Comparison of ENCODE assay signal across 11 mouse cellular contexts in the genomic region with DNA sequence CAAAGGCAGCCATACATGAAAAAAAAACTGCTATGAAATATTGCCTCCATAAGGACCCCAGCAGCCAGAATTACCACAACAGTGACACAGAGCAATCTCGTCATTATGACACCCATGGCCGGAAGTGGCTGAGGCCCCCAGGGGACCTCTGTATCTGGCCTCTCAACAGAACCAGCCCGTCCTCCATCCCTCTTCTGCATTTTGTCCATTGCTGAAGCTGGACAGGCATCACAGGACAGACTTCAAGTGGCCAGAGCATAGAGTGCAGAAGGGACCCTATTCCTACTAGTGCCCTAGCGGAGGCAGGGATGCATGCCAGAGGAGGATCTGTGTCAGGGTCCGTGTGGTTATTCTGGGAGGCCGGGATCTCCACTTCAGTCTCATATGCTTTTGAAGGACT. TPM values are rescaled to one million over a fixed set of nuclear protein-coding genes. Genes with fewer than 3 reads are reported as not detected.
DNase-seq lines count a peak whose midpoint lies in the region; ATAC-seq and TF ChIP-seq lines count a peak whose summit lies in the region.
"Had no signal": no experiment of that assay in that cellular context is flagged by ENCODE, and none has a peak within 500 bp of the region (broad histone marks: within the 10 kb centered on the region; RNA-seq: fewer than 3 reads in every experiment).

No protein-coding gene starts in this region.

- H3K9ac ChIP-seq in heart, postnatal 0 days (replicated peaks; ENCODE audit: low read depth, low read length) = no peak overlapping the region
- no peak overlapping the region for H3K9ac ChIP-seq in heart, adult 2 months (ENCODE audit: low read depth, low read length)
- H3K9ac ChIP-seq in lung, embryonic 16.5 days (ENCODE audit: low read length) = no peak overlapping the region
- no peak overlapping the region for H3K9ac ChIP-seq in lung, postnatal 0 days (replicated peaks; ENCODE audit: low read depth)
- no peak overlapping the region for H3K9ac ChIP-seq in intestine, postnatal 0 days (ENCODE audit: low read depth, low read length)

- no peaks in the 10 kb centered on the region for H3K4me1 ChIP-seq in heart, postnatal 0 days (ENCODE audit: control insufficient read depth, insufficient read depth)
- peaks cover 1% of the 10 kb centered on the region; the same call in 1 of the 2 replicates for H3K4me1 ChIP-seq in heart, adult 2 months (ENCODE audit: control insufficient read depth, insufficient read depth, low read length)
- H3K4me1 ChIP-seq in lung, embryonic 16.5 days (replicated peaks; ENCODE audit: control insufficient read depth, insufficient read depth, low read length) = no peaks in the 10 kb centered on the region
- H3K4me1 ChIP-seq in lung, postnatal 0 days (ENCODE audit: insufficient read depth, low read depth, low read length) = no peaks in the 10 kb centered on the region
- no peaks in the 10 kb centered on the region for H3K4me1 ChIP-seq in intestine, postnatal 0 days (replicated peaks; ENCODE audit: control insufficient read depth, insufficient read depth, low read length)

- no peak for DNase-seq in heart, postnatal 0 days (ENCODE audit: low spot score)
- no peak for DNase-seq in heart, adult 2 months
- DNase-seq in lung, postnatal 0 days (ENCODE audit: low spot score) = no peak
- DNase-seq in frontal cortex, postnatal 14 days (ENCODE audit: low spot score in 2 of 2) = no peak
- no peak for DNase-seq in cerebellum, postnatal 10 days

- TF ChIP-seq POLR2A in heart, adult 2 months (IDR thresholded peaks at IDR 0.05; ENCODE audit: insufficient read depth, low read depth, low read length) = no peak

- no peaks in the 10 kb centered on the region for H3K36me3 ChIP-seq in heart, postnatal 0 days (replicated peaks; ENCODE audit: control insufficient read depth, insufficient read depth, low read length)
- H3K36me3 ChIP-seq in heart, adult 2 months (ENCODE audit: control insufficient read depth, insufficient read depth, low read length) = no peaks in the 10 kb centered on the region
- H3K36me3 ChIP-seq in lung, embryonic 16.5 days (ENCODE audit: control insufficient read depth, insufficient read depth, low read length) = no peaks in the 10 kb centered on the region
- H3K36me3 ChIP-seq in lung, postnatal 0 days (ENCODE audit: insufficient read depth, low read length) = no peaks in the 10 kb centered on the region
- no peaks in the 10 kb centered on the region for H3K36me3 ChIP-seq in intestine, postnatal 0 days (ENCODE audit: control insufficient read depth, insufficient read depth)

- H3K4me3 ChIP-seq in heart, postnatal 0 days (ENCODE audit: low read depth, low read length) = no peak overlapping the region
- H3K4me3 ChIP-seq in heart, adult 2 months = no peak overlapping the region
- no peak overlapping the region for H3K4me3 ChIP-seq in lung, embryonic 16.5 days (ENCODE audit: low read length)
- H3K4me3 ChIP-seq in lung, postnatal 0 days (ENCODE audit: low read depth, low read length) = no peak overlapping the region
- H3K4me3 ChIP-seq in intestine, postnatal 0 days (ENCODE audit: low read depth, low read length) = no peak overlapping the region

- no peak for TF ChIP-seq EP300 in heart, postnatal 0 days (IDR thresholded peaks at IDR 0.05; ENCODE audit: low read depth)
- no peak for TF ChIP-seq EP300 in heart, adult 2 months (IDR thresholded peaks at IDR 0.05; ENCODE audit: insufficient read depth, low read depth, low read length)
- no peak for TF ChIP-seq EP300 in lung, postnatal 0 days (IDR thresholded peaks at IDR 0.05)

- H3K27ac ChIP-seq in heart, postnatal 0 days (ENCODE audit: low read depth) = no peak overlapping the region
- H3K27ac ChIP-seq in heart, adult 2 months = no peak overlapping the region
- no peak overlapping the region for H3K27ac ChIP-seq in lung, embryonic 16.5 days (ENCODE audit: low read length)
- no peak overlapping the region for H3K27ac ChIP-seq in lung, postnatal 0 days (ENCODE audit: low read length)
- H3K27ac ChIP-seq in intestine, postnatal 0 days (ENCODE audit: low read depth, low read length) = no peak overlapping the region

- H3K79me2 ChIP-seq in heart, adult 2 months (replicated peaks; ENCODE audit: control insufficient read depth, insufficient read depth, low read length) = no peaks in the 10 kb centered on the region

- peaks cover 67% of the 10 kb centered on the region for H3K27me3 ChIP-seq in heart, postnatal 0 days (ENCODE audit: control insufficient read depth, insufficient read depth, low read length)
- no peaks in the 10 kb centered on the region for H3K27me3 ChIP-seq in heart, adult 2 months (ENCODE audit: control insufficient read depth, insufficient read depth, low read length)
- H3K27me3 ChIP-seq in lung, embryonic 16.5 days (ENCODE audit: control insufficient read depth, insufficient read depth, low read depth, low read length) = peaks cover 23% of the 10 kb centered on the region
- peaks cover 14% of the 10 kb centered on the region; the same call in 1 of the 2 replicates for H3K27me3 ChIP-seq in lung, postnatal 0 days (replicated peaks; ENCODE audit: insufficient read depth, low read length)
- peaks cover 7% of the 10 kb centered on the region; the same call in 1 of the 2 replicates for H3K27me3 ChIP-seq in intestine, postnatal 0 days (replicated peaks; ENCODE audit: control insufficient read depth, insufficient read depth, low read length)

- peak; percentile 10; the same call in 1 of the 2 replicates for ATAC-seq in heart, postnatal 0 days (ENCODE audit: insufficient read depth, low read depth)
- peak; percentile 18; the same call in 1 of the 2 replicates for ATAC-seq in lung, embryonic 16.5 days (ENCODE audit: low read depth)
- no peak for ATAC-seq in lung, postnatal 0 days
- 0 out of 2 replicates have a peak, but pooled peaks have one; percentile 12 for ATAC-seq in common myeloid progenitor, adult 5-6 weeks (replicated peaks; ENCODE audit: low read depth, poor library complexity, severe bottlenecking)
- ATAC-seq in intestine, postnatal 0 days = no peak

- no peak overlapping the region for H3K4me2 ChIP-seq in heart, postnatal 0 days (ENCODE audit: low read depth, low read length)
- H3K4me2 ChIP-seq in lung, embryonic 16.5 days (ENCODE audit: low read depth, low read length) = no peak overlapping the region
- no peak overlapping the region for H3K4me2 ChIP-seq in lung, postnatal 0 days (replicated peaks; ENCODE audit: low read depth, low read length)
- H3K4me2 ChIP-seq in intestine, postnatal 0 days (replicated peaks; ENCODE audit: low read depth) = 0 out of 2 replicates have a peak overlapping the region, but pooled peaks have one; percentile 4

- intact Hi-C loops in heart, adult 2 months (cut with DNase I) = loop anchor here (1.0 to 5.0 kb wide), 3 partner anchors 21 to 59 kb away; a partner anchor contains a TSS

- TF ChIP-seq CTCF in heart, postnatal 0 days (IDR thresholded peaks at IDR 0.05; ENCODE audit: low read depth) = no peak
- TF ChIP-seq CTCF in heart, adult 2 months (IDR thresholded peaks at IDR 0.05) = no peak
- TF ChIP-seq CTCF in lung, postnatal 0 days (IDR thresholded peaks at IDR 0.05) = no peak
- TF ChIP-seq CTCF in intestine, postnatal 0 days (IDR thresholded peaks at IDR 0.05; ENCODE audit: low read depth) = no peak

- WGBS in heart, postnatal 0 days = 33% methylated on average over 6 of the region's 6 CpGs
- 50% methylated on average over 6 of the region's 6 CpGs for WGBS in heart, adult 2 months
- 44% methylated on average over 6 of the region's 6 CpGs for WGBS in lung, embryonic 16.5 days
- 47% methylated on average over 6 of the region's 6 CpGs for WGBS in lung, postnatal 0 days
- WGBS in intestine, postnatal 0 days = 60% methylated on average over 6 of the region's 6 CpGs

- no peaks in the 10 kb centered on the region for H3K9me3 ChIP-seq in heart, postnatal 0 days (replicated peaks; ENCODE audit: control insufficient read depth, low read length)
- H3K9me3 ChIP-seq in lung, embryonic 16.5 days (ENCODE audit: control insufficient read depth, low read length) = no peaks in the 10 kb centered on the region
- no peaks in the 10 kb centered on the region for H3K9me3 ChIP-seq in lung, postnatal 0 days (ENCODE audit: low read length)
- no peaks in the 10 kb centered on the region for H3K9me3 ChIP-seq in intestine, postnatal 0 days (ENCODE audit: control insufficient read depth)

RNA-seq across cellular contexts. Expression of a gene that starts 7.9 kb away (rescaled TPM):
- 42.7 and 69.9 TPM in 2 replicates for total RNA-seq in heart, postnatal 0 days (2014; rRNA removed; ENCODE audit: low replicate concordance)
- polyA plus RNA-seq in heart, postnatal 0 days (2015; fragmentation: Nextera tagmentation; extraction: Ambion mirVana) = 10.3 and 10.8 TPM in 2 replicates
- 10 to 100 TPM; 17.1 to 18.7 TPM for total RNA-seq in heart, adult 2 months (2021)
- polyA plus RNA-seq in heart, adult 2 months (2012; rRNA removed) = 42.5 and 45.0 TPM in 2 replicates
- 32.4 and 34.5 TPM in 2 replicates for polyA plus RNA-seq in lung, embryonic 16.5 days (2015; fragmentation: Nextera tagmentation; extraction: Ambion mirVana)
- polyA plus RNA-seq in lung, postnatal 0 days (2015; fragmentation: Nextera tagmentation; extraction: Ambion mirVana) = 20.8 and 21.4 TPM in 2 replicates
- total RNA-seq in common myeloid progenitor, adult 5-6 weeks (2017) = 6.8 and 9.6 TPM in 2 replicates
- polyA plus RNA-seq in intestine, postnatal 0 days (2015; fragmentation: Nextera tagmentation; extraction: Ambion mirVana) = 7.7 and 10.1 TPM in 2 replicates

RNA-seq across cellular contexts. Expression of a gene that starts 19.4 kb away (rescaled TPM):
- total RNA-seq in heart, postnatal 0 days (2014; rRNA removed; ENCODE audit: low replicate concordance) = not detected in 2 replicates
- polyA plus RNA-seq in heart, postnatal 0 days (2015; fragmentation: Nextera tagmentation; extraction: Ambion mirVana) = not detected in 2 replicates
- total RNA-seq in heart, adult 2 months (2021) = under 1 TPM in 1 of 2 experiments, not detected in 1; 0.05 TPM
- 0.04 TPM in 1 of 2 replicates, not detected in the other for polyA plus RNA-seq in heart, adult 2 months (2012; rRNA removed)
- 0.04 and 0.23 TPM in 2 replicates for polyA plus RNA-seq in lung, embryonic 16.5 days (2015; fragmentation: Nextera tagmentation; extraction: Ambion mirVana)
- polyA plus RNA-seq in lung, postnatal 0 days (2015; fragmentation: Nextera tagmentation; extraction: Ambion mirVana) = 0.02 and 0.12 TPM in 2 replicates
- total RNA-seq in common myeloid progenitor, adult 5-6 weeks (2017) = not detected in 2 replicates
- polyA plus RNA-seq in intestine, postnatal 0 days (2015; fragmentation: Nextera tagmentation; extraction: Ambion mirVana) = 0.05 TPM in 2 replicates
- total RNA-seq: gastrocnemius, adult 18-20 months; monocyte, adult 5-6 weeks had no signal

RNA-seq across cellular contexts. Expression of a gene that starts 21.2 kb away (rescaled TPM):
- 0.11 and 0.62 TPM in 2 replicates for total RNA-seq in heart, postnatal 0 days (2014; rRNA removed; ENCODE audit: low replicate concordance)
- polyA plus RNA-seq in heart, postnatal 0 days (2015; fragmentation: Nextera tagmentation; extraction: Ambion mirVana) = 0.15 and 0.16 TPM in 2 replicates
- total RNA-seq in heart, adult 2 months (2021) = under 1 TPM; 0.14 to 0.16 TPM
- polyA plus RNA-seq in heart, adult 2 months (2012; rRNA removed) = 0.38 and 0.57 TPM in 2 replicates
- 1.5 and 1.6 TPM in 2 replicates for polyA plus RNA-seq in lung, embryonic 16.5 days (2015; fragmentation: Nextera tagmentation; extraction: Ambion mirVana)
- 4.1 and 4.2 TPM in 2 replicates for polyA plus RNA-seq in lung, postnatal 0 days (2015; fragmentation: Nextera tagmentation; extraction: Ambion mirVana)
- not detected in 2 replicates for total RNA-seq in common myeloid progenitor, adult 5-6 weeks (2017)
- 0.16 and 0.18 TPM in 2 replicates for polyA plus RNA-seq in intestine, postnatal 0 days (2015; fragmentation: Nextera tagmentation; extraction: Ambion mirVana)
- total RNA-seq: gastrocnemius, adult 18-20 months; monocyte, adult 5-6 weeks had no signal

RNA-seq across cellular contexts. Expression of a gene that starts 30.4 kb away (rescaled TPM):
- 1.7 TPM in 1 of 2 replicates, not detected in the other for total RNA-seq in heart, postnatal 0 days (2014; rRNA removed; ENCODE audit: low replicate concordance)
- polyA plus RNA-seq in heart, postnatal 0 days (2015; fragmentation: Nextera tagmentation; extraction: Ambion mirVana) = 0.08 and 0.10 TPM in 2 replicates
- total RNA-seq in heart, adult 2 months (2021) = under 1 TPM; 0.05 to 0.27 TPM
- 0.41 and 0.70 TPM in 2 replicates for polyA plus RNA-seq in heart, adult 2 months (2012; rRNA removed)
- 0.36 and 2.0 TPM in 2 replicates for polyA plus RNA-seq in lung, embryonic 16.5 days (2015; fragmentation: Nextera tagmentation; extraction: Ambion mirVana)
- polyA plus RNA-seq in lung, postnatal 0 days (2015; fragmentation: Nextera tagmentation; extraction: Ambion mirVana) = 0.25 and 0.29 TPM in 2 replicates
- total RNA-seq in common myeloid progenitor, adult 5-6 weeks (2017) = 0.59 TPM in 1 of 2 replicates, not detected in the other
- 0.17 and 0.47 TPM in 2 replicates for polyA plus RNA-seq in intestine, postnatal 0 days (2015; fragmentation: Nextera tagmentation; extraction: Ambion mirVana)
- total RNA-seq: gastrocnemius, adult 18-20 months; left cerebral cortex, postnatal 36 days had no signal

Comparison
In these comparisons a context has a peak if more than half of its experiments do, and no peak if none do; other contexts are left out.
1. ATAC-seq: peak in heart, postnatal 0 days (single experiment), lung, embryonic 16.5 days (single experiment) and common myeloid progenitor, adult 5-6 weeks (single experiment); none in lung, postnatal 0 days (single experiment) and intestine, postnatal 0 days (single experiment).